Mouse (Mus musculus) cortical plate, adult 2 months (tissue): ENCODE data around the gene Ppp1r27.

ENCODE experiments used
- CTCF ChIP-seq: fragments of 200-500 bp; IDR thresholded peaks from 2 replicates; pipeline ENCODE4 v1.5.1; 2011; ENCODE audit warnings: mild to moderate bottlenecking, control low read depth, low read length; ENCODE audit not compliant: insufficient read depth; ENCODE audit errors: extremely low read depth
- POLR2A ChIP-seq: fragments of 200-500 bp; IDR thresholded peaks from 2 replicates; pipeline ENCODE4 v1.6.1; 2011; ENCODE audit warnings: mild to moderate bottlenecking, low read length, control low read depth; ENCODE audit not compliant: insufficient read depth; ENCODE audit errors: extremely low read depth

DNA sequence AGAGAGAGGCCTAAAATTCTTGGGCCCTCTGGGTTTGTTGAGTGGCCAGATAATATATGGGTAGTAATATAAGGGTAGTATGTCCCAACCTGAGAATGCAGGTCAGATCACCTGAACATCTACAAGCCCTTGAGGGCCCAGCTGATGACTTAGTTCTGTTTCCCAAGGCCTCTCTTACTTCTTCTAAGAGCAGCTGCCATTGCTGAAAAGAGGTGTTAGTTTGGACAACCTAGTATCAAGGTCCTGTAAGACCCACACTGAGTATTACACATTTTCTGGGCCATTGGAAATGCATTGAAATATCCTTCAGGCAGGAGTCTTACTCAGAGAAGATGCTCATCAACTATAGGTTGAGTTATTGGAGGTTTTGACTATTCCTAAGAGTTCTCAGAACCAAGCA, 25.0 kb upstream of the Ppp1r27 start:
- TF ChIP-seq CTCF, result no peak
- no peak for TF ChIP-seq POLR2A
